Mouse (Mus musculus): ENCODE results near the gene Chp2. TPM values are rescaled to one million over a fixed set of nuclear protein-coding genes. Genes with fewer than 3 reads are reported as not detected.

Chp2 gene
- polyA plus RNA-seq, 2 experiments, result 0.18 to 0.45 TPM

DNA sequence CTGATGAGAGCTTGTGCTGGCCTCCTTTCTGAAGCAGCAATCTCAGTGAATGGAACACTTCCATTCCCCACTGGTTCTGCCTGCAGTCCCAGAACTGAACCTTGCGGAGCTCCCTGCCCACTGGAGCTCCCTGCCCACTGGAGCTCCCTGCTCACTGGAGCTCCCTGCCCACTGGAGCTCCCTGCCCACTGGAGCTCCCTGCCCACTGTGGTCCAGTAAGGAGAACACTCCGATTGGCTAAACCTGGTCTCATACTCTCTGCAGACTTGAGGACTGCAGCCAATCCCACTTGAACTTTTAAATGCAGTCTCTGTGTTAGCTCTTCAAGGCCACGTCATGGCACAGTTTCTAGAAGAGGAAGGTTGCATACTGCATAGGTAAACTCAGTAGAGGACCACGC is 7.4 kb downstream of the Chp2 start:
- TF ChIP-seq POLR2A (IDR thresholded peaks at IDR 0.05; ENCODE audit: borderline replicate concordance, extremely low read depth, insufficient read depth, insufficient read length), result no peak
- WGBS, result 83% methylated on average over 4 of the region's 4 CpGs
- Histone ChIP-seq H3K27me3 (ENCODE audit: control insufficient read depth, insufficient read depth, low read length) (no peaks in the 10 kb centered on the region), H3K36me3 (ENCODE audit: control insufficient read depth, insufficient read depth, low read length) (no peaks in the 10 kb centered on the region), H3K4me2 (replicated peaks; ENCODE audit: low read depth, low read length, severe bottlenecking) (no peak overlapping the region), H3K4me1 (ENCODE audit: control insufficient read depth, insufficient read depth, low read length) (no peaks in the 10 kb centered on the region), H3K27ac (replicated peaks; ENCODE audit: low read depth, low read length) (no peak overlapping the region), H3K4me3 (replicated peaks; ENCODE audit: low read length) (no peak overlapping the region), H3K9ac (ENCODE audit: low read depth, low read length, severe bottlenecking) (no peak overlapping the region), H3K9me3 (ENCODE audit: control insufficient read depth, low read length) (no peaks in the 10 kb centered on the region)
- DNase-seq (ENCODE audit: low spot score), result no peak
- ATAC-seq (ENCODE audit: low FRiP score, low read depth), result no peak

DNA sequence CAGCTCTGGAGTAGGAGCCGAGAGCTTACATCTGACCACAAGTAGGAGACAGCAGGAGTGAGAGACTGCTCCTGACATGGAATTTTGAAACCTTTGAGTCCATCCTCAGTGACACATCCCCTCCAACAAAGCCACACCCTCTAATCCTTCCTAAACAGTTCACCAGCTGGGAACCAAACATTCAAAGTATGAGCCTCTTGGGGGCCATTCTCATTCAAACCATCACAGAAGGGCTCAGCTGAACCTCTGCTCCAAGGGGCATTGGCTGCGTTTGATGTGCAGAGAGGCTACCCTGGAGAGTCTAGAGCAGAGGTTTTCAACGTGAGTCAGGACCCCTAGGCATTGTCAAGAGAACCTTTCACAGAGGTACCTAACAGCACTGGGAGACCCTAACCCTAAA is 10.0 kb downstream of the Chp2 start:
- no peak overlapping the region for H3K9ac ChIP-seq (ENCODE audit: low read depth, low read length, severe bottlenecking)
- H3K27ac ChIP-seq (replicated peaks; ENCODE audit: low read depth, low read length), result no peak overlapping the region
- no peak for DNase-seq (ENCODE audit: low spot score)
- no peaks in the 10 kb centered on the region for H3K9me3 ChIP-seq (ENCODE audit: control insufficient read depth, low read length)
- H3K4me3 ChIP-seq (replicated peaks; ENCODE audit: low read length), result no peak overlapping the region
- no peaks in the 10 kb centered on the region for H3K4me1 ChIP-seq (ENCODE audit: control insufficient read depth, insufficient read depth, low read length)
- H3K27me3 ChIP-seq (ENCODE audit: control insufficient read depth, insufficient read depth, low read length), result no peaks in the 10 kb centered on the region
- no peaks in the 10 kb centered on the region for H3K36me3 ChIP-seq (ENCODE audit: control insufficient read depth, insufficient read depth, low read length)
- no peak overlapping the region for H3K4me2 ChIP-seq (replicated peaks; ENCODE audit: low read depth, low read length, severe bottlenecking)
- TF ChIP-seq POLR2A (IDR thresholded peaks at IDR 0.05; ENCODE audit: borderline replicate concordance, extremely low read depth, insufficient read depth, insufficient read length), result no peak
- 53% methylated on average over 3 of the region's 3 CpGs for WGBS
- no peak for ATAC-seq (ENCODE audit: low FRiP score, low read depth)

GRCm38 (mm10) chr7:122229916-122230315 is 10.6 kb downstream of the Chp2 start:
- H3K9ac ChIP-seq (ENCODE audit: low read depth, low read length, severe bottlenecking), result no peak overlapping the region
- no peaks in the 10 kb centered on the region for H3K36me3 ChIP-seq (ENCODE audit: control insufficient read depth, insufficient read depth, low read length)
- no peak overlapping the region for H3K4me3 ChIP-seq (replicated peaks; ENCODE audit: low read length)
- no peaks in the 10 kb centered on the region for H3K27me3 ChIP-seq (ENCODE audit: control insufficient read depth, insufficient read depth, low read length)
- H3K9me3 ChIP-seq (ENCODE audit: control insufficient read depth, low read length), result no peaks in the 10 kb centered on the region
- WGBS, result 58% methylated on average over 4 of the region's 4 CpGs
- H3K4me2 ChIP-seq (replicated peaks; ENCODE audit: low read depth, low read length, severe bottlenecking), result no peak overlapping the region
- DNase-seq (ENCODE audit: low spot score), result no peak
- no peak for ATAC-seq (ENCODE audit: low FRiP score, low read depth)
- no peak overlapping the region for H3K27ac ChIP-seq (replicated peaks; ENCODE audit: low read depth, low read length)
- H3K4me1 ChIP-seq (ENCODE audit: control insufficient read depth, insufficient read depth, low read length), result no peaks in the 10 kb centered on the region
- no peak for TF ChIP-seq POLR2A (IDR thresholded peaks at IDR 0.05; ENCODE audit: borderline replicate concordance, extremely low read depth, insufficient read depth, insufficient read length)

- Histone ChIP-seq H3K4me3 (replicated peaks; ENCODE audit: low read length) (no peak overlapping the region), H3K27me3 (ENCODE audit: control insufficient read depth, insufficient read depth, low read length) (no peaks in the 10 kb centered on the region), H3K9ac (ENCODE audit: low read depth, low read length, severe bottlenecking) (no peak overlapping the region), H3K27ac (replicated peaks; ENCODE audit: low read depth, low read length) (no peak overlapping the region), H3K9me3 (ENCODE audit: control insufficient read depth, low read length) (no peaks in the 10 kb centered on the region), H3K4me2 (replicated peaks; ENCODE audit: low read depth, low read length, severe bottlenecking) (no peak overlapping the region), H3K36me3 (ENCODE audit: control insufficient read depth, insufficient read depth, low read length) (no peaks in the 10 kb centered on the region), H3K4me1 (ENCODE audit: control insufficient read depth, insufficient read depth, low read length) (no peaks in the 10 kb centered on the region)
- TF ChIP-seq POLR2A (IDR thresholded peaks at IDR 0.05; ENCODE audit: borderline replicate concordance, extremely low read depth, insufficient read depth, insufficient read length), result no peak
- WGBS, result 63% methylated on average over 4 of the region's 4 CpGs
- ATAC-seq (ENCODE audit: low FRiP score, low read depth) (no peak), DNase-seq (ENCODE audit: low spot score) (no peak)
Observed at GRCm38 (mm10) chr7:122230866-122231265, 11.6 kb downstream of the Chp2 start.

- no peak for ATAC-seq (ENCODE audit: low FRiP score, low read depth)
- Histone ChIP-seq H3K9me3 (ENCODE audit: control insufficient read depth, low read length) (no peaks in the 10 kb centered on the region), H3K4me3 (replicated peaks; ENCODE audit: low read length) (no peak overlapping the region), H3K4me2 (replicated peaks; ENCODE audit: low read depth, low read length, severe bottlenecking) (no peak overlapping the region), H3K36me3 (ENCODE audit: control insufficient read depth, insufficient read depth, low read length) (no peaks in the 10 kb centered on the region), H3K27ac (replicated peaks; ENCODE audit: low read depth, low read length) (no peak overlapping the region), H3K4me1 (ENCODE audit: control insufficient read depth, insufficient read depth, low read length) (no peaks in the 10 kb centered on the region), H3K9ac (ENCODE audit: low read depth, low read length, severe bottlenecking) (no peak overlapping the region), H3K27me3 (ENCODE audit: control insufficient read depth, insufficient read depth, low read length) (no peaks in the 10 kb centered on the region)
- 93% methylated on average over 2 of the region's 2 CpGs for WGBS
- TF ChIP-seq POLR2A (IDR thresholded peaks at IDR 0.05; ENCODE audit: borderline replicate concordance, extremely low read depth, insufficient read depth, insufficient read length), result no peak
- no peak for DNase-seq (ENCODE audit: low spot score)
Observed at GRCm38 (mm10) chr7:122238939-122239338, 19.6 kb downstream of the Chp2 start.
